Mouse (Mus musculus) kidney, adult 10 weeks (tissue): Measurements from ENCODE around the gene Ngb. TPM values are rescaled to one million over a fixed set of nuclear protein-coding genes. Genes with fewer than 3 reads are reported as not detected.

Source experiments
- polyA plus RNA-seq: library from polyadenylated mRNA; stranded (reverse); fragments of 350-450 nt; fragmentation: Illumina TruSeq; extraction: RNeasy Lipid Tissue Mini Kit (QIAGEN cat#74804); gene quantifications from one replicate; pipeline ENCODE4 v1.2.3, GENCODE M21; 2014; ENCODE audit warnings: low read depth, low replicate concordance

Ngb gene
- polyA plus RNA-seq, result not detected

GRCm38 (mm10) chr12:87102165-87102631, at the start of gene Ngb:
TSS of gene Ngb (minus strand) at chr12:87102539.

GRCm38 (mm10) chr12:87147395-87148089, 45.2 kb upstream of the Ngb start, which contains the start of gene Pomt2:
TSS of gene Pomt2 (minus strand) at chr12:87147968.

GRCm38 (mm10) chr12:87146966-87147365, 44.6 kb upstream of the Ngb start, which contains the start of gene Gstz1:
TSS of gene Gstz1 (plus strand) at chr12:87147165.

Other genes with a start within 250 kb of the Ngb start
- 25.2 TPM for gene Irf2bpl, start 217.7 kb downstream of the Ngb start, polyA plus RNA-seq
- gene Cipc, start 155.5 kb downstream of the Ngb start, polyA plus RNA-seq, result 20.9 TPM
- not detected for gene Zdhhc22, start 112.1 kb downstream of the Ngb start, polyA plus RNA-seq
- not detected for gene Tmem63c, start 81.2 kb downstream of the Ngb start, polyA plus RNA-seq
- 292 TPM for gene Gstz1, start 44.6 kb upstream of the Ngb start, polyA plus RNA-seq
- gene Pomt2, start 45.4 kb upstream of the Ngb start, polyA plus RNA-seq, result 9.8 TPM
- gene Samd15, start 97.2 kb upstream of the Ngb start, polyA plus RNA-seq, result 2.5 TPM
- gene Tmed8, start 97.9 kb upstream of the Ngb start, polyA plus RNA-seq, result 20.1 TPM
- gene Noxred1, start 136.2 kb upstream of the Ngb start, polyA plus RNA-seq, result 1.0 TPM
- gene Vipas39, start 163.7 kb upstream of the Ngb start, polyA plus RNA-seq, result 30.1 TPM
- 141 TPM for gene Ahsa1, start 163.9 kb upstream of the Ngb start, polyA plus RNA-seq
- not detected for gene Ism2, start 197.2 kb upstream of the Ngb start, polyA plus RNA-seq